Mouse (Mus musculus): ENCODE measurements around the gene Mvb12a. TPM values are rescaled to one million over a fixed set of nuclear protein-coding genes. Genes with fewer than 3 reads are reported as not detected.

Mvb12a gene
- total and polyA plus RNA-seq, 3 experiments, result 80.5 to 157 (median 128) TPM

GRCm38 (mm10) chr8:71511644-71512043 lies 31.1 kb upstream of the Mvb12a start, which contains the start of gene Plvap:
Gene Plvap (minus strand): TSS chr8:71511752.
- Histone ChIP-seq H3K4me1 (ENCODE audit: control insufficient read depth in 1 of 2, insufficient read depth in 2 of 2) (peaks cover 0 to 2% of the 10 kb centered on the region in 2 experiments; a peak in 1 of 4 replicates), H3K36me3 (replicated peaks in 1 of 2; ENCODE audit: control insufficient read depth in 1 of 2, insufficient read depth in 1 of 2, low read length in 1 of 2) (no peaks in the 10 kb centered on the region), H3K4me3 (replicated peaks in 1 of 3; ENCODE audit: low read depth in 2 of 3, low read length in 2 of 3, poor library complexity in 1 of 3) (no peak within 1 kb of the TSS), H3K79me2 (replicated peaks; ENCODE audit: control insufficient read depth, extremely low read depth, insufficient read depth, poor library complexity, severe bottlenecking) (no peaks in the 10 kb centered on the region), H3K4me2 (ENCODE audit: insufficient read depth, low read depth, poor library complexity, severe bottlenecking) (no peak within 1 kb of the TSS), H3K27ac (ENCODE audit: insufficient read depth, low read depth) (no peak within 1 kb of the TSS), H3K27me3 (replicated peaks) (peaks cover 49% of the 10 kb centered on the region), H3K9ac (ENCODE audit: insufficient read depth, low read depth) (no peak within 1 kb of the TSS), H3K9me3 (replicated peaks; ENCODE audit: low read length) (no peaks in the 10 kb centered on the region)
- TF ChIP-seq MAZ (IDR thresholded peaks at IDR 0.05; ENCODE audit: low read depth, low read length) (no peak), NRF1 (IDR thresholded peaks at IDR 0.05; ENCODE audit: low read depth, low read length) (no peak), E2F4 (IDR thresholded peaks at IDR 0.05; ENCODE audit: insufficient replicate concordance, low read depth, low read length) (no peak), MXI1 (IDR thresholded peaks at IDR 0.05; ENCODE audit: low read depth, low read length) (no peak), UBTF (IDR thresholded peaks at IDR 0.05; ENCODE audit: low read depth, low read length) (no peak), ZNF384 (IDR thresholded peaks at IDR 0.05; ENCODE audit: low read depth, low read length) (no peak), BHLHE40 (IDR thresholded peaks at IDR 0.05; ENCODE audit: low read depth, low read length) (no peak), USF2 (conservative IDR thresholded peaks at IDR 0.05; ENCODE audit: low read depth, low read length) (no peak), ETS1 (conservative IDR thresholded peaks at IDR 0.05; ENCODE audit: low read depth, low read length) (no peak), ZKSCAN1 (IDR thresholded peaks at IDR 0.05; ENCODE audit: borderline replicate concordance, low read depth, low read length) (no peak), IRF4 (IDR thresholded peaks at IDR 0.05; ENCODE audit: low read depth, low read length) (no peak), SMC3 (IDR thresholded peaks at IDR 0.05; ENCODE audit: low read depth, low read length) (no peak), TBP (conservative IDR thresholded peaks at IDR 0.05; ENCODE audit: low read depth, low read length) (no peak), NELFE (IDR thresholded peaks at IDR 0.05; ENCODE audit: low read depth, low read length) (no peak), HCFC1 (IDR thresholded peaks at IDR 0.05; ENCODE audit: low read depth, low read length) (no peak), MAFK (IDR thresholded peaks at IDR 0.05; ENCODE audit: insufficient replicate concordance, low read length) (no peak), MEF2A (IDR thresholded peaks at IDR 0.05; ENCODE audit: borderline replicate concordance, low read depth, low read length) (no peak), CTCF (conservative IDR thresholded peaks at IDR 0.05 in 1 of 2, IDR thresholded peaks at IDR 0.05 in 1 of 2; ENCODE audit: low read depth in 2 of 2, low read length in 2 of 2) (no peak)
- dilution Hi-C loops (cut with MboI; ENCODE audit: extremely low pct_ligation_motif_present, extremely low pct_unique_long_range_greater_than_20kb, low sequenced_read_pairs), result no loop called here
- DNase-seq (ENCODE audit: extremely low read depth), result no peak
- in situ Hi-C loops (cut with MboI; ENCODE audit: low pct_ligation_motif_present, low pct_unique_long_range_greater_than_20kb, low sequenced_read_pairs), result no loop called here

- in situ Hi-C loops (cut with MboI; ENCODE audit: low pct_ligation_motif_present, low pct_unique_long_range_greater_than_20kb, low sequenced_read_pairs), result no loop called here
- no peak overlapping the region for H3K9ac ChIP-seq (ENCODE audit: insufficient read depth, low read depth)
These were observed 29.5 kb upstream of the Mvb12a start for GRCm38 (mm10) chr8:71513018-71513754.

More at GRCm38 (mm10) chr8:71513018-71513754, 29.5 kb upstream of the Mvb12a start:
- dilution Hi-C loops (cut with MboI; ENCODE audit: extremely low pct_ligation_motif_present, extremely low pct_unique_long_range_greater_than_20kb, low sequenced_read_pairs), result no loop called here
- Histone ChIP-seq H3K27me3 (replicated peaks) (peaks cover 34% of the 10 kb centered on the region), H3K79me2 (replicated peaks; ENCODE audit: control insufficient read depth, extremely low read depth, insufficient read depth, poor library complexity, severe bottlenecking) (no peaks in the 10 kb centered on the region), H3K36me3 (replicated peaks in 1 of 2; ENCODE audit: control insufficient read depth in 1 of 2, insufficient read depth in 1 of 2, low read length in 1 of 2) (no peaks in the 10 kb centered on the region), H3K4me1 (ENCODE audit: control insufficient read depth in 1 of 2, insufficient read depth in 2 of 2) (peaks cover 0 to 5% of the 10 kb centered on the region in 2 experiments; a peak in 1 of 4 replicates), H3K9me3 (replicated peaks; ENCODE audit: low read length) (no peaks in the 10 kb centered on the region), H3K27ac (ENCODE audit: insufficient read depth, low read depth) (no peak overlapping the region), H3K4me2 (ENCODE audit: insufficient read depth, low read depth, poor library complexity, severe bottlenecking) (no peak overlapping the region), H3K4me3 (replicated peaks in 1 of 3; ENCODE audit: low read depth in 2 of 3, low read length in 2 of 3, poor library complexity in 1 of 3) (no peak overlapping the region)
- peak; percentile 77 for TF ChIP-seq ZNF384 (IDR thresholded peaks at IDR 0.05; ENCODE audit: low read depth, low read length)
- TF ChIP-seq MYC (IDR thresholded peaks at IDR 0.05; ENCODE audit: low read depth, low read length), result 0 out of 2 replicates have a peak, but pooled peaks have one; percentile 47
- no peak for TF ChIP-seq HCFC1 (IDR thresholded peaks at IDR 0.05; ENCODE audit: low read depth, low read length)
- TF ChIP-seq RAD21 (IDR thresholded peaks at IDR 0.05; ENCODE audit: low read depth, low read length), result peak; percentile 6; the same call in 1 of the 2 replicates
- TF ChIP-seq SMC3 (IDR thresholded peaks at IDR 0.05; ENCODE audit: low read depth, low read length), result peak; percentile 22
- peak in 1 of 2 experiments; percentile 65; a peak in 2 of 4 replicates for TF ChIP-seq CTCF (conservative IDR thresholded peaks at IDR 0.05 in 1 of 2, IDR thresholded peaks at IDR 0.05 in 1 of 2; ENCODE audit: low read depth in 2 of 2, low read length in 2 of 2)
- no peak for DNase-seq (ENCODE audit: extremely low read depth)
